Mouse (Mus musculus) 3134 (cell line): ENCODE measurements around the gene Auts2.

Experiments
- DNase-seq: peaks from one replicate; pipeline ENCODE4 v3.0.0-alpha.2; 2011; ENCODE audit warnings: low spot score; ENCODE audit not compliant: insufficient read length; ENCODE audit errors: extremely low read depth

Gene Auts2

DNA sequence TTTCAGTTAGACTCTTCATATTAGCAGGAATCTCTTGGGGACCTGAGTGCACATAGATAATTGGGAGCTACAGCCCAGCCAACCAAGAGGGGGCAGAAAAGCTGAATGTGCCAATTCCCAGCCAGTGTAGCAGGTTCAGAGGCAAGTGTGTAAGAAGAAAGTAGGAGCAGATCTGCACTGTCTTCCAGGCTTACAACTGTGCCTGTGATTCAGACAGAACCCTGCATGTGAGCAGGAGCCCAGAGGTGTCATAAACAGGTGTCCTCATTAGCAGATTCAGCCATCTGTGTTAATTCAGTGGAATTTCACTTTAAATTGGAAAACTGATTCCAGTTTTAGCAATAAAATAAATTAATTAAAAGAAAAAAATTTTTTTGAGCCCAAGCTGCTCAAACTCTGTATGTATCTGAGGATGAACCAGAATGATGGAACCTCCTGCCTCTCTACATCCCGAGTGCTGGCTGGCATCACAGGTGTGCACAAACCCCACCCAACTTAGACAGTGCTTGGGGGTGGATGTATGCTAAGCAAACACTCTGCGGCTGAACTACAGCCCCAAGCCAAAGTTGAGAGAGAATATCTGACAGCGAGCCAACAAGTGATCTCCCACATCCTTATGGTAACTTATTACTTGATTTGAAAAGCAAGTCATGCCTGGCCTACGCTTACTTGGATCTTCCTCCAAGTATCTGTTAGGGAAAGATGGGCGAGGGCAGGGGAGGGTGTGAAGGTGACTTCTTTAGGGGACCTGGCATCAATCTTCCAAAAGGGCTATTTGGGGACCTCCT lies 982.2 kb downstream of the Auts2 start:
- DNase-seq, result no peak

GRCm38 (mm10) chr5:131558403-131559174 lies 984.6 kb downstream of the Auts2 start:
- DNase-seq, result no peak

DNA sequence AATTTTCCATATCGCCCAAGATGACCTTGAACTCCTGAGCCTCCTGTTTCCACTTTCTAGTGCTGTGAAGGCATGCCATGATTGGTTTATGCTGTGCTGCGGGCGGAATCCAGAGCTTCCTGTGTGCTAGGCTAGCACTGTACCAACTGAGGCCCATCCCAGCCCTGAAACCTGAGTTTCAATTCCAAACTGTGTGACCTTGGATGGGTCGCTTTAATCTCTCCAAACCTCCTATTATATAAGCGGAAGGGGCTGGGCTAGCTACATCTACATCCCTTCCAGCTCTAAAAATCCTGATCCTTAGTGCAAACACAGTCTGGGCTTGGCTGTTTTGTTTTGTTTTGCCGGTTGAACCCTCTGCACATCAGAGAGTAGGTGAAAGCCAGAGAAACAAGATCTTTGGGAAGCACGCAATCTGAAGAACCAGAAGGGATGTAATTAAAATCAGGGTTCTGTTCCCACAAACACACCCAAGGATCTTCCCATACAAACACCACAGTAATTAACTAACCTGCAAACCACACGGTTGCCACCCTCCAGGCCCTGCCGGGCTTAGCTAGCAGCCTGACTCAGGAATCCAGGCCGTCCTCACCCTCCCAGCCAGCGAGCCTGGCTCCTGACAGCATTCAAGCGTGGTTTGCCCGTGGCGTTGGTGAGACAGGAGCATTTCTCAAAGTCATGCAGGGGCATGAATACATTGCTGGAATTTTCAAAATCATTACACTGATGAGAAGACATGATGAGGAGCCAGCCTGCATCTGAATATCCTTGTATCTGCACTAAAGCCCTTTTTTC lies 985.4 kb downstream of the Auts2 start:
- DNase-seq, result no peak

GRCm38 (mm10) chr5:131548932-131549563 lies 994.1 kb downstream of the Auts2 start:
- no peak for DNase-seq

GRCm38 (mm10) chr5:131547926-131548325 lies 995.2 kb downstream of the Auts2 start:
- DNase-seq, result no peak

DNA sequence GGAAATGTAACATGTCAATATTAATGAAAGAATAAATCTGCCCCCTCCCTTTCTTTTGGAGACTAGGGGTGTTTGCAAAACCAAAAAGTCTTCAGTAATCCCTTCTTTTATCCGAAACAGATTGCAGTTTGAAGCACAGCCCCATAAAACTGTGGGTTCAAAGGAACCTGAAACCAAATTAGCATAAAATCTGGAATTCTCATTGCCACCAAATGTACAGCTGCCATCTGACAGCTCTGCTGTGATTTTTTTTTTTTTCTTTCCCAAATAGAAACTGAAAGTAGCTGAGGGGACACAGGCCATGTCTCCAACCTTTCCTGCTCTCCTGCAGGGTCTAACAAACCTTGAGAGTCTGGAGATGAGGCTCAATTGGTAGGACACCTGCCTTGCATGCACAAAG lies 996.7 kb downstream of the Auts2 start:
- no peak for DNase-seq

- no peak for DNase-seq
Measured at GRCm38 (mm10) chr5:131544381-131544780, 998.8 kb downstream of the Auts2 start.

DNA sequence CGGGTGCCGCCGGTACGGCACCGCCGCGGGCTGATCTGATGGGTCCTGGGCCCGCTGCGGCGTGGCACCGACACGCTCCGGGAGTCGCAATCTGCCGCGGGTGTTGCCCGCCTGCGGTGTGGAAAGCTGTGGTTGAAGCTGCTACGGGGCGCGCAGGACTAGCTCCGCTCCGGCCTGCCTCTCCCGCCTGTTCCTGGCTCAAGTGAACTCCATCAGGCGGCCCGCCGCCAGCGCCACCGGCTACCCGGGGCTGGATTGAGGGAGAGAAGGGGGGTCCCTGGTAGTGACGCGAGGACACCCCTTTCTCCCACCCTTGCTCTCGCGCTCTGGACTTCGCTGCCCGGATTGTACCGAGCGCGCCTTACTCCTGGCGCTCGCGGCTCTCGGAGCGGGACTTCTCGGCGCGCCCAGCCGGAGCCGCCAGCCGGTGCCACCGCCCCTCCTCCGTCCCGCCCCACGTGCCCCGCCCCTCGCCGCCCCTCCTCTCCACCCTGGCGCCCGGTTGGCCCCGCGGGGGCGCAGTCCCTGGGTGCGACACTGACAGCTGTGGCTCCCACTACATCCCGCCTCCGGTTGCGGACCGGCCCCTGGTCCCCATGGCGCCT lies 1004.7 kb downstream of the Auts2 start:
- no peak for DNase-seq

DNA sequence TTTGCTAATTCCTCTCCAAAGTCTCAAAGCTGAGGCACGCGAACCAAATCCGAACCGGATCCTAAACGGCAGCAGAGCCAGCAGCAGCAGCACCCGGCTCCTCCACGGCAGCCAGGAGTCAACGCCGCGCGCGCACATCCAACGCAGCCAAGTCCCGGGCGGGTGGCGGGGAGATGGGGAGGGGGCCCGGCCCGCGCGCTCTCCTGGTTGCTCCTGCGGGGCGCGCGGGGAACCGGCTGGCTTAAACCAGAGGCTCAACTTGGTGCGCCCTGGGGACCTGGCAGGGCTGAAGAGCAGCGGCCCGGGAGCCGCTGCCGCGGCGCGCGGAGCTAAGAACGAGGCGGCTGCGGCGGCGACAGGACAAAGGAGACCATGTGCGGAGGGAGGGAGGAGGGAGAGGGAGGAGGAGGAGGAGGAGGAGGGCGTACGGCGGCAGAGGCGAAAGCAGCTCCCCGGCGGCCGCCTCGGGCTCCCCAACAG lies 1005.3 kb downstream of the Auts2 start:
- DNase-seq, result no peak

GRCm38 (mm10) chr5:131537155-131537830 lies 1005.9 kb downstream of the Auts2 start:
- no peak for DNase-seq

DNA sequence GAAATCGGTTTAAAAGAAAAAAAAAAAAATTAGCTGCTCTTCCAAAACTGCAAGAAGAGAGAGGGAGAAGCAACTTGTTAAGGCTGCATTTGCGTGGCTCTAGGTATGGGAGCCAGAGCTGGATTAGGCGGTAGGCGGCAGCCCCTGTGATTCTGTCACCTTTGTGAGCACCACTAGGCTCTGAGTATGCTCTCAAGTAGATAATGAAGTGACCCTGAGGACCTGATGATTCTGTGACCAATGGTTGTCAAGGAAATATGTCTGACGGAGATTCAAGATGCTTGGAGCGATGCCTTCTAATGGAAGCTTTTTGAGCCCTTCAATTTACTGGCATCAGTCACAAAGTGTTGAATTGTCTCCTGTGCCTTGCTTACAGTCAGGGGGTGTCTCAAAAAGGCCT lies 1007.4 kb downstream of the Auts2 start:
- no peak for DNase-seq

GRCm38 (mm10) chr5:131533815-131534214 lies 1009.3 kb downstream of the Auts2 start:
- DNase-seq, result no peak

DNA sequence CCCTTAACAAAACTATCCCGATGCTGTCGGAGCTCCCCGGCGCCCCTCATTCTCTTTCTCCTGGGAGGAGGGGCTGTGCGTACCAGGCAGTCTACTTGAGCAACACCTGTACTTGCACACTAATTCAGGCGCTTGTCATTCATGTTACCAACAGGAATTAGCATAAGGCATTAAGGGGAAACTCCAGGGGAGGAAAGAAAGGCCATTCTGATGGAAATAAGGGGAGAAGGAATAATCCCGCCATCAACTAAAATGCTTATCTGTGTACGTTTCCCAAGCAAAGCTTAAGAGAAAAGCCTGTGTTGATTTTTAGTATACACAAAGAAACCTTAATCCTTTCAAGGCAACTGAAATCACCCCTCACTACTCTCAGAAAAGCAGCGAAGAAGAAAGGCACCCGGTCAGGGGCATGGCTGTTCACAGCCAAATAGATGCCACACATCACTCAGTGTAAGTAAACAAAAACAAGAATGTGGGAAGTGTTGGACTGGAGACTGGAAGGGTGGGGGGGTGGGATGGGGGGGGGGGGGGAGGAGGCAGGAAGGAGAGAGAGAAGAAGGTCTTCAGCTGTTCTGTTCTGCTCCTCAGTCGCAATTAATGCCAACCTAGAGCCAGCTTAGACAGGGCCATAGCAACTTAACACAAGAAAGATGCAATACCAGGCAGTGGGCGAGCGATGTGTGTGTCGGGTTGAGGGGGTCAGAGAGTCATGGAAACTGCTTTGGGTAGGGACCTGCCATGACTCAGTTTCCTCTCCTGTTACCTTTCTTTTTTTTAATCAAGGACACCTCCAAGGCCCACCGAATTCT lies 1011.2 kb downstream of the Auts2 start:
- no peak for DNase-seq

- DNase-seq, result no peak
Measured at GRCm38 (mm10) chr5:131530828-131531227, 1012.3 kb downstream of the Auts2 start.

DNA sequence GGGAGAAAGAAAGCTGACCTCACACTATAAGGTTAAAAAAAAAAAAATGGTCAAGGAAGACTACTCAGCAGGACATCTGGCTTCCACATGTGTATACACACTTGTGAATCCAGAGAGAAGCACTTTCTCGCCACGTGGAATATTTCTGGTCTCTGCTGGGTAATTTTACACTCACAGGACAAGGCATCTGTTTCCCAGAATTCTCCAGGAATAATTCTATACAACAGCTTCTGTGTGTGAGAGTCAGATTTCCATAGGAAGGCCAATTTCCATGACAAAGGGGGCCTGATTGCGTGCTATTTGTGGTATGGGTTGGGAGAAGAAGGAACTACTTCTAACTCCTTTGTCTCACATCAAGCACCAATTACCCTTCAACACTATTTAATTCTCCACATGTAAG lies 1016.5 kb downstream of the Auts2 start:
- DNase-seq, result no peak

GRCm38 (mm10) chr5:131524900-131525465 lies 1018.2 kb downstream of the Auts2 start:
- no peak for DNase-seq

DNA sequence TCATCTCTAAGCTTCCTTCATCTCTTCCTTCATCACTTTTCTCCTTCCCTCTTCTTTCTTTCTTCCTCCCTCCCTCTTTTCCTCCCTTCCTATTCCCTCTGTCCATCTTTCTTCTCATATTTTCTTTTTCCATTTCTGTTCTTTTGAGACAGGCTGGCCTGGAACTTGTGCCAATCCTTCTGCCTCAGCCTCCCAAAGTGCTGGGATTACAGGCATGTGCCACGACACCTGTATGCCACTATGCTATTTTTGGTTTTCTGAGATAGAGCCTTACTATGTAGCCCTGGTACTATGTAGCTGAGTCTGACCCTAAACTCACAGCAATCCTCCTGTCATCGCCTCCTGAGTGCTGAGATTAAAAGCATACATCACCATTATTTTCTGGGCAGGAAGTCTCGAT lies 1023.6 kb downstream of the Auts2 start:
- DNase-seq, result no peak

DNA sequence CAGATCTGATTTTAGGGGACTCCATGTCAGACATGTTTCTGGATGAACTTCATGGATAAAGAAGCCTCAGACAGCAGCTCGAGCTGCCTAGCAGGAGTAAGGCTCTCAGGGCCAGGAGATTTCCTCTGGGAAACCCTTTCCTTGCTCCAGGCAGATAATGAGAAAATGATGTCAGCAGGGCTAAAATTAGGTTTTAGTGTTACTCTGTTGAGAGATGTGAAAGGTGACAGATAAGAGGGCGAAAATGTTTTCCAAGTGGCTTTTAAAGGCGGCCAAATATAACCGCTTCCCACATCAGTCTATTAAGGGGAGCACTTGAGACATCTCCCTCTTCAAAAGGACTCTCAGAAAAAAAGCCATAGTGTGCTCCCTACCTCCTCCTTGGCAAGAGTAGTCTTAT lies 1025.5 kb downstream of the Auts2 start:
- no peak for DNase-seq
